Mouse (Mus musculus) lung, postnatal 4 days (tissue): ENCODE measurements around the gene G0s2.
A peak's percentile ranks its signal among the peaks of the same experiment; 100 is the strongest.

Experiments
- DNase-seq, 2 experiments: peaks; one replicate each; pipeline ENCODE4 v3.0.0; 2021

G0s2 gene

GRCm38 (mm10) chr1:193272916-193273601, at the start of gene G0s2:
Gene G0s2 (minus strand): TSS chr1:193273217.
- DNase-seq: peak; percentile 79 to 90

GRCm38 (mm10) chr1:193320398-193320797, 47.4 kb upstream of the G0s2 start:
- DNase-seq: no peak

- no peak for DNase-seq
Observed at GRCm38 (mm10) chr1:193319721-193320120, 46.7 kb upstream of the G0s2 start.

- peak; percentile 64 to 90 for DNase-seq
Observed at GRCm38 (mm10) chr1:193317159-193317559, 44.1 kb upstream of the G0s2 start.

GRCm38 (mm10) chr1:193316358-193316750, 43.3 kb upstream of the G0s2 start:
- no peak for DNase-seq

- peak; percentile 74 to 91 for DNase-seq
Observed at GRCm38 (mm10) chr1:193315705-193316357, 42.8 kb upstream of the G0s2 start.

- no peak for DNase-seq
Observed at GRCm38 (mm10) chr1:193311596-193311995, 38.6 kb upstream of the G0s2 start.

GRCm38 (mm10) chr1:193310519-193311085, 37.6 kb upstream of the G0s2 start:
- DNase-seq: peak in 1 of 2 experiments; percentile 22

GRCm38 (mm10) chr1:193309785-193310518, 36.9 kb upstream of the G0s2 start:
- peak in 1 of 2 experiments; percentile 26 for DNase-seq

- no peak for DNase-seq
Observed at GRCm38 (mm10) chr1:193306832-193307231, 33.8 kb upstream of the G0s2 start.

GRCm38 (mm10) chr1:193305386-193305785, 32.4 kb upstream of the G0s2 start:
- DNase-seq: no peak

- DNase-seq: no peak
Observed at GRCm38 (mm10) chr1:193303096-193303495, 30.1 kb upstream of the G0s2 start.

- DNase-seq: no peak
Observed at GRCm38 (mm10) chr1:193302093-193302405, 29.0 kb upstream of the G0s2 start.

GRCm38 (mm10) chr1:193301216-193302092, 28.4 kb upstream of the G0s2 start:
- DNase-seq: peak; percentile 69 to 82

- no peak for DNase-seq
Observed at GRCm38 (mm10) chr1:193299995-193300394, 27.0 kb upstream of the G0s2 start.

- no peak for DNase-seq
Observed at GRCm38 (mm10) chr1:193298141-193298765, 25.2 kb upstream of the G0s2 start.

- no peak for DNase-seq
Observed at GRCm38 (mm10) chr1:193295920-193296319, 22.9 kb upstream of the G0s2 start.

- no peak for DNase-seq
Observed at GRCm38 (mm10) chr1:193293926-193294325, 20.9 kb upstream of the G0s2 start.

- DNase-seq: no peak
Observed at GRCm38 (mm10) chr1:193293039-193293438, 20.0 kb upstream of the G0s2 start.

- no peak for DNase-seq
Observed at GRCm38 (mm10) chr1:193290686-193291085, 17.7 kb upstream of the G0s2 start.

GRCm38 (mm10) chr1:193289914-193290313, 16.9 kb upstream of the G0s2 start:
- DNase-seq: no peak

- DNase-seq: no peak
Observed at GRCm38 (mm10) chr1:193289076-193289475, 16.1 kb upstream of the G0s2 start.
